Mouse (Mus musculus) embryonic fibroblast, embryonic 13.5 days (primary cell): Measurements from ENCODE around the gene Bmp7.

Experiments
- CTCF ChIP-seq: IDR thresholded peaks from 2 replicates; pipeline ENCODE4 v1.5.1; 2011; ENCODE audit warnings: mild to moderate bottlenecking, control low read depth, low read length, moderate library complexity, borderline replicate concordance; ENCODE audit not compliant: insufficient read depth
- POLR2A ChIP-seq: IDR thresholded peaks from 2 replicates; pipeline ENCODE4 v1.6.1; 2011; ENCODE audit warnings: low read depth, mild to moderate bottlenecking, control low read depth, low read length, moderate library complexity

- TF ChIP-seq POLR2A (no peak), CTCF (no peak)
Measured at GRCm38 (mm10) chr2:172934420-172934788, 5.7 kb downstream of the Bmp7 start.
